Mouse (Mus musculus) ES-Bruce4 (cell line): Measurements from ENCODE around the gene Unc5cl. TPM values are rescaled to one million over a fixed set of nuclear protein-coding genes. Genes with fewer than 3 reads are reported as not detected.

Source experiments
- H3K27ac ChIP-seq: 2 replicates; pipeline ENCODE4 v1.5.1; 2012; ENCODE audit warnings: low read length, inconsistent platforms; ENCODE audit not compliant: insufficient read depth
- H3K27me3 ChIP-seq: 2 replicates; pipeline ENCODE4 v1.6.1; 2012; ENCODE audit warnings: mild to moderate bottlenecking, low read length, inconsistent platforms; ENCODE audit not compliant: control insufficient read depth, poor library complexity, insufficient read depth, severe bottlenecking
- H3K36me3 ChIP-seq: 2 replicates; pipeline ENCODE4 v1.6.1; 2012; ENCODE audit warnings: inconsistent platforms, mild to moderate bottlenecking, low read length, moderate library complexity; ENCODE audit not compliant: control insufficient read depth, poor library complexity, insufficient read depth, severe bottlenecking
- H3K4me1 ChIP-seq: one replicate; pipeline ENCODE4 v1.8.1; 2011; ENCODE audit warnings: low read length; ENCODE audit not compliant: control insufficient read depth, insufficient read depth
- H3K4me3 ChIP-seq: 2 replicates; pipeline ENCODE4 v1.5.1; 2011; ENCODE audit warnings: low read depth, mild to moderate bottlenecking, low read length
- H3K9ac ChIP-seq: 2 replicates; pipeline ENCODE4 v1.6.1; 2012; ENCODE audit warnings: low read depth, mild to moderate bottlenecking, inconsistent platforms; ENCODE audit not compliant: poor library complexity, severe bottlenecking
- H3K9me3 ChIP-seq: replicated peaks from 2 replicates; pipeline ENCODE4 v1.6.1; 2012; ENCODE audit warnings: mild to moderate bottlenecking, low read length, inconsistent platforms; ENCODE audit not compliant: control insufficient read depth, poor library complexity, insufficient read depth, severe bottlenecking
- CTCF ChIP-seq: IDR thresholded peaks from one replicate; pipeline ENCODE4 v1.8.1; 2011; ENCODE audit warnings: low read depth, low read length
- EP300 ChIP-seq: IDR thresholded peaks from 2 replicates; pipeline ENCODE4 v1.6.1; 2011; ENCODE audit warnings: low read depth, low read length; ENCODE audit not compliant: insufficient read depth
- POLR2A ChIP-seq: IDR thresholded peaks from one replicate; pipeline ENCODE4 v1.8.1; 2011; ENCODE audit warnings: low read length; ENCODE audit not compliant: insufficient read depth
- polyA plus RNA-seq: library from polyadenylated mRNA; stranded (reverse); fragments of >200 nt; gene quantifications from 2 replicates; pipeline ENCODE4 v1.2.4, GENCODE M21; 2011; ENCODE audit warnings: low read depth; ENCODE audit not compliant: missing spikeins, insufficient read depth, insufficient read length

Unc5cl gene
- polyA plus RNA-seq, 1 experiment = 0.90 TPM

GRCm38 (mm10) chr17:48475444-48475843 is 20.7 kb downstream of the Unc5cl start:
- no peak for TF ChIP-seq CTCF
- Histone ChIP-seq H3K4me1 (no peaks in the 10 kb centered on the region), H3K27me3 (no peaks in the 10 kb centered on the region), H3K27ac (no peak overlapping the region), H3K36me3 (no peaks in the 10 kb centered on the region), H3K9ac (no peak overlapping the region), H3K4me3 (no peak overlapping the region), H3K9me3 (no peaks in the 10 kb centered on the region)

- Histone ChIP-seq H3K9ac (no peak overlapping the region), H3K4me3 (no peak overlapping the region), H3K36me3 (no peaks in the 10 kb centered on the region), H3K9me3 (no peaks in the 10 kb centered on the region), H3K4me1 (no peaks in the 10 kb centered on the region), H3K27ac (no peak overlapping the region), H3K27me3 (no peaks in the 10 kb centered on the region)
- TF ChIP-seq EP300 (no peak), POLR2A (no peak), CTCF (no peak)
Measured at GRCm38 (mm10) chr17:48479952-48480351, 25.3 kb downstream of the Unc5cl start.

GRCm38 (mm10) chr17:48483764-48484163 is 29.1 kb downstream of the Unc5cl start:
- Histone ChIP-seq H3K9ac (no peak overlapping the region), H3K9me3 (no peaks in the 10 kb centered on the region), H3K4me1 (no peaks in the 10 kb centered on the region), H3K27me3 (no peaks in the 10 kb centered on the region), H3K4me3 (no peak overlapping the region), H3K36me3 (no peaks in the 10 kb centered on the region), H3K27ac (no peak overlapping the region)
- TF ChIP-seq CTCF (no peak), EP300 (no peak), POLR2A (no peak)

- H3K4me3 ChIP-seq = no peak overlapping the region
- no peak overlapping the region for H3K27ac ChIP-seq
- no peaks in the 10 kb centered on the region for H3K4me1 ChIP-seq
- no peaks in the 10 kb centered on the region for H3K36me3 ChIP-seq
- no peaks in the 10 kb centered on the region for H3K27me3 ChIP-seq
- no peak overlapping the region for H3K9ac ChIP-seq
- no peaks in the 10 kb centered on the region for H3K9me3 ChIP-seq
- TF ChIP-seq POLR2A (no peak), CTCF (no peak), EP300 (no peak)
Measured at GRCm38 (mm10) chr17:48484191-48484590, 29.5 kb downstream of the Unc5cl start.

- Histone ChIP-seq H3K4me3 (no peak overlapping the region), H3K27me3 (no peaks in the 10 kb centered on the region), H3K27ac (no peak overlapping the region), H3K4me1 (peaks cover 3% of the 10 kb centered on the region), H3K9ac (no peak overlapping the region), H3K9me3 (no peaks in the 10 kb centered on the region), H3K36me3 (no peaks in the 10 kb centered on the region)
- no peak for TF ChIP-seq POLR2A
- TF ChIP-seq EP300 = no peak
Measured at GRCm38 (mm10) chr17:48489466-48489865, 34.8 kb downstream of the Unc5cl start.

- no peak overlapping the region for H3K27ac ChIP-seq
- no peaks in the 10 kb centered on the region for H3K27me3 ChIP-seq
- TF ChIP-seq POLR2A = no peak
- TF ChIP-seq EP300 = no peak
- no peak for TF ChIP-seq CTCF
- no peak overlapping the region for H3K9ac ChIP-seq
- peaks cover 3% of the 10 kb centered on the region for H3K4me1 ChIP-seq
- H3K9me3 ChIP-seq = no peaks in the 10 kb centered on the region
- H3K36me3 ChIP-seq = no peaks in the 10 kb centered on the region
- no peak overlapping the region for H3K4me3 ChIP-seq
Measured at GRCm38 (mm10) chr17:48492621-48493020, 37.9 kb downstream of the Unc5cl start.

DNA sequence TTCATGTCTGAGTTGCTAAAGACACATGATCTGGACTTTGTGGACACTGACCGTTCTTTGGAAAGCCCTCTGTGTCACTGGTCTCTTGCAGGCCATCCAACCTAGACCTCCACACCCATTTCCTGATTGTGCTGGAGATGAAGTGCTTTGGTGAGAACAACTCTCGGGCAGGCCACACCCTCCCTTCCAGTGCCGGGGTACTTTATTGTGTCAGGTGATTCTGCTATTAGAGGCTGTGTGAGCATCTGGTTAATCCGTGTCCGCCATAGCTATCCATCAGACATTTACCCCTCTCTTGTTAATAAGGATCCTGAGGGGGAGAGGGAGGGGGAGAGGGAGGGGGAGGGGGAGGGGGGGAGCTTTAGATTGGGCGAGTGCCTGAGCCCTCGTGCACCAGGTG is 38.9 kb downstream of the Unc5cl start:
- Histone ChIP-seq H3K27me3 (no peaks in the 10 kb centered on the region), H3K27ac (no peak overlapping the region), H3K4me1 (peaks cover 3% of the 10 kb centered on the region), H3K36me3 (no peaks in the 10 kb centered on the region), H3K9ac (no peak overlapping the region), H3K4me3 (no peak overlapping the region), H3K9me3 (no peaks in the 10 kb centered on the region)
- TF ChIP-seq EP300 (0 out of 2 replicates have a peak, but pooled peaks have one; percentile 19), POLR2A (no peak)
